Mouse (Mus musculus) liver, adult 2 months (tissue): Measurements from ENCODE around the gene Prpf18.

Experiments used
- CTCF ChIP-seq: fragments of 200-500 bp; IDR thresholded peaks from 2 replicates; pipeline ENCODE4 v1.5.1; 2011; ENCODE audit warnings: low read depth, low read length, control low read depth
- POLR2A ChIP-seq: fragments of 200-500 bp; IDR thresholded peaks from 2 replicates; pipeline ENCODE4 v1.6.1; 2011; ENCODE audit warnings: low read length, control low read depth; ENCODE audit not compliant: insufficient read depth; ENCODE audit errors: extremely low read depth

GRCm38 (mm10) chr2:4671636-4672035, 19.7 kb upstream of the Prpf18 start:
- TF ChIP-seq POLR2A (no peak), CTCF (no peak)
